Mouse (Mus musculus) 416B (cell line): ENCODE data around the gene Fam155a.
"Not testable (repeated sequence)": the region's sequence is repeated elsewhere in the genome, so short reads cannot be mapped to it uniquely, and the experiment has no call there.

Experiments used
- DNase-seq: peaks from one replicate; pipeline ENCODE4 v3.0.0; 2011; ENCODE audit warnings: low read depth

The Fam155a gene

GRCm38 (mm10) chr8:9770999-9771605, at the start of gene Fam155a:
Gene Fam155a, minus strand, starts transcription at chr8:9771161.
- no peak for DNase-seq

- no peak for DNase-seq
Observed at GRCm38 (mm10) chr8:9813273-9813946, 42.4 kb upstream of the Fam155a start.

GRCm38 (mm10) chr8:9810955-9811530, 40.1 kb upstream of the Fam155a start:
- peak; percentile 61 for DNase-seq

- DNase-seq = no peak
Observed at GRCm38 (mm10) chr8:9808596-9808995, 37.6 kb upstream of the Fam155a start.

- DNase-seq = no peak
Observed at GRCm38 (mm10) chr8:9805676-9806075, 34.7 kb upstream of the Fam155a start.

GRCm38 (mm10) chr8:9800346-9800745, 29.4 kb upstream of the Fam155a start:
- not testable (repeated sequence) for DNase-seq

GRCm38 (mm10) chr8:9799923-9800322, 29.0 kb upstream of the Fam155a start:
- no peak for DNase-seq

- no peak for DNase-seq
Observed at GRCm38 (mm10) chr8:9797514-9797913, 26.6 kb upstream of the Fam155a start.

GRCm38 (mm10) chr8:9795724-9796123, 24.8 kb upstream of the Fam155a start:
- no peak for DNase-seq

GRCm38 (mm10) chr8:9793351-9793750, 22.4 kb upstream of the Fam155a start:
- DNase-seq = no peak

- DNase-seq = no peak
Observed at GRCm38 (mm10) chr8:9780332-9780731, 9.4 kb upstream of the Fam155a start.

- DNase-seq = no peak
Observed at GRCm38 (mm10) chr8:9778148-9778547, 7.2 kb upstream of the Fam155a start.

GRCm38 (mm10) chr8:9776818-9777217, 5.9 kb upstream of the Fam155a start:
- DNase-seq = no peak

GRCm38 (mm10) chr8:9772519-9772840, 1.5 kb upstream of the Fam155a start:
- no peak for DNase-seq

GRCm38 (mm10) chr8:9771606-9772518, 901 bp upstream of the Fam155a start:
- DNase-seq = no peak

- no peak for DNase-seq
Observed at GRCm38 (mm10) chr8:9770261-9770998, 531 bp downstream of the Fam155a start.

GRCm38 (mm10) chr8:9769061-9769460, 1.9 kb downstream of the Fam155a start:
- peak; percentile 26 for DNase-seq

- DNase-seq = no peak
Observed at GRCm38 (mm10) chr8:9735169-9735568, 35.8 kb downstream of the Fam155a start.

GRCm38 (mm10) chr8:9709791-9710190, 61.2 kb downstream of the Fam155a start:
- no peak for DNase-seq

GRCm38 (mm10) chr8:9707433-9707832, 63.5 kb downstream of the Fam155a start:
- no peak for DNase-seq

GRCm38 (mm10) chr8:9694794-9695193, 76.2 kb downstream of the Fam155a start:
- DNase-seq = no peak

- DNase-seq = no peak
Observed at GRCm38 (mm10) chr8:9692370-9692769, 78.6 kb downstream of the Fam155a start.
